Mouse (Mus musculus) C2C12 (cell line): Measurements from ENCODE around the gene Dnajb12. TPM values are rescaled to one million over a fixed set of nuclear protein-coding genes. Genes with fewer than 3 reads are reported as not detected.

Source experiments
- H3K27me3 ChIP-seq: one replicate; pipeline ENCODE4 v1.6.1; 2011; ENCODE audit not compliant: control insufficient read depth, insufficient read depth, insufficient read length
- H3K36me3 ChIP-seq: one replicate; pipeline ENCODE4 v1.6.1; 2011; ENCODE audit not compliant: control insufficient read depth, insufficient read depth
- H3K4me3 ChIP-seq: one replicate; pipeline ENCODE4 v1.5.1; 2011; ENCODE audit warnings: mild to moderate bottlenecking, control low read depth; ENCODE audit not compliant: poor library complexity, insufficient read depth, severe bottlenecking
- H3K79me2 ChIP-seq: one replicate; pipeline ENCODE4 v1.6.1; 2011; ENCODE audit not compliant: control insufficient read depth, insufficient read depth
- H3K79me3 ChIP-seq: one replicate; pipeline ENCODE4 v1.6.1; 2011; ENCODE audit warnings: low read depth, control low read depth
- H3ac ChIP-seq: one replicate; pipeline ENCODE3; 2011; ENCODE audit warnings: low read depth; ENCODE audit not compliant: control insufficient read depth, insufficient read length
- CEBPB ChIP-seq: IDR thresholded peaks from one replicate; pipeline ENCODE4 v1.6.1; 2011; ENCODE audit warnings: low read depth, mild to moderate bottlenecking, control low read depth, moderate library complexity
- CTCF ChIP-seq: IDR thresholded peaks from one replicate; pipeline ENCODE4 v1.5.1; 2011; ENCODE audit not compliant: control insufficient read depth, insufficient read depth, insufficient read length
- FOSL1 ChIP-seq: IDR thresholded peaks from one replicate; pipeline ENCODE4 v1.8.0; 2011; ENCODE audit warnings: mild to moderate bottlenecking, low read length; ENCODE audit not compliant: poor library complexity, insufficient read depth, severe bottlenecking
- MAX ChIP-seq: IDR thresholded peaks from one replicate; pipeline ENCODE4 v1.6.1; 2011; ENCODE audit warnings: mild to moderate bottlenecking, control low read depth
- MYOD1 ChIP-seq: IDR thresholded peaks from one replicate; pipeline ENCODE4 v1.6.1; 2011; ENCODE audit warnings: low read depth; ENCODE audit not compliant: control insufficient read depth, insufficient read length
- MYOG ChIP-seq: IDR thresholded peaks from one replicate; pipeline ENCODE4 v1.6.1; 2011; ENCODE audit not compliant: control insufficient read depth, insufficient read length; ENCODE audit errors: extremely low read depth
- USF1 ChIP-seq: IDR thresholded peaks from one replicate; pipeline ENCODE4 v1.6.1; 2011; ENCODE audit warnings: low read depth, mild to moderate bottlenecking, control low read depth, moderate library complexity
- long read RNA-seq, 2 experiments: library from polyadenylated mRNA; unstranded; transcript quantifications; one replicate each; pipeline ENCODE4 v2.0.0; 2019 to 2020
- polyA plus RNA-seq: library from polyadenylated mRNA; unstranded; fragments of >200 nt; fragmentation: generic; extraction: Trizol; gene quantifications from one replicate; pipeline ENCODE4 v1.2.1, GENCODE M21; 2012; ENCODE audit warnings: missing spikeins

Gene Dnajb12
- polyA plus RNA-seq = 25.8 TPM
- long read RNA-seq, experiment 1, transcript Dnajb12-205 (9 exons, 3,041 nt) = minor isoform, 5 of 18 reads
- long read RNA-seq, experiment 1, transcript Dnajb12-204 (9 exons, 3,070 nt) = major isoform, 7 of 18 reads
- long read RNA-seq, experiment 1, partial matches to known transcripts = 0 of 18 reads
- long read RNA-seq, experiment 1, other reads (novel, unspliced or antisense) = 3 of 18 reads
- long read RNA-seq, experiment 2, transcript Dnajb12-204 (9 exons, 3,070 nt) = major isoform, 89 of 198 reads
- long read RNA-seq, experiment 2, transcript Dnajb12-205 (9 exons, 3,041 nt) = minor isoform, 52 of 198 reads
- long read RNA-seq, experiment 2, transcript Dnajb12-201 (9 exons, 2,238 nt) = minor isoform, 42 of 198 reads
- long read RNA-seq, experiment 2, partial matches to known transcripts = 1 of 198 reads
- long read RNA-seq, experiment 2, other reads (novel, unspliced or antisense) = 10 of 198 reads

GRCm38 (mm10) chr10:59879255-59880028 is at the start of gene Dnajb12:
TSS of gene Dnajb12 (plus strand) at chr10:59879556.
- Histone ChIP-seq H3K79me2 (peaks cover 49% of the 10 kb centered on the region), H3K36me3 (peaks cover 6% of the 10 kb centered on the region), H3K4me3 (peak within 1 kb of the TSS; percentile 97), H3K27me3 (no peaks in the 10 kb centered on the region), H3K79me3 (peaks cover 43% of the 10 kb centered on the region), H3ac (peak within 1 kb of the TSS; percentile 91)
- TF ChIP-seq CEBPB = no peak
- peak; percentile 56 for TF ChIP-seq MAX

GRCm38 (mm10) chr10:59829886-59830285 is 49.5 kb upstream of the Dnajb12 start:
- TF ChIP-seq MYOG (no peak), USF1 (no peak)
- Histone ChIP-seq H3K4me3 (no peak overlapping the region), H3ac (no peak overlapping the region), H3K36me3 (peaks cover 46% of the 10 kb centered on the region), H3K79me3 (no peaks in the 10 kb centered on the region), H3K79me2 (no peaks in the 10 kb centered on the region), H3K27me3 (no peaks in the 10 kb centered on the region)

- no peak overlapping the region for H3ac ChIP-seq
- H3K79me2 ChIP-seq = no peaks in the 10 kb centered on the region
- H3K4me3 ChIP-seq = no peak overlapping the region
- H3K36me3 ChIP-seq = peaks cover 47% of the 10 kb centered on the region
- no peaks in the 10 kb centered on the region for H3K79me3 ChIP-seq
- TF ChIP-seq FOSL1 = no peak
- no peak for TF ChIP-seq MYOD1
- no peak for TF ChIP-seq MAX
- TF ChIP-seq MYOG = no peak
- no peak for TF ChIP-seq USF1
- TF ChIP-seq CTCF = no peak
- TF ChIP-seq CEBPB = no peak
- H3K27me3 ChIP-seq = no peaks in the 10 kb centered on the region
Measured at GRCm38 (mm10) chr10:59831950-59832349, 47.4 kb upstream of the Dnajb12 start.

DNA sequence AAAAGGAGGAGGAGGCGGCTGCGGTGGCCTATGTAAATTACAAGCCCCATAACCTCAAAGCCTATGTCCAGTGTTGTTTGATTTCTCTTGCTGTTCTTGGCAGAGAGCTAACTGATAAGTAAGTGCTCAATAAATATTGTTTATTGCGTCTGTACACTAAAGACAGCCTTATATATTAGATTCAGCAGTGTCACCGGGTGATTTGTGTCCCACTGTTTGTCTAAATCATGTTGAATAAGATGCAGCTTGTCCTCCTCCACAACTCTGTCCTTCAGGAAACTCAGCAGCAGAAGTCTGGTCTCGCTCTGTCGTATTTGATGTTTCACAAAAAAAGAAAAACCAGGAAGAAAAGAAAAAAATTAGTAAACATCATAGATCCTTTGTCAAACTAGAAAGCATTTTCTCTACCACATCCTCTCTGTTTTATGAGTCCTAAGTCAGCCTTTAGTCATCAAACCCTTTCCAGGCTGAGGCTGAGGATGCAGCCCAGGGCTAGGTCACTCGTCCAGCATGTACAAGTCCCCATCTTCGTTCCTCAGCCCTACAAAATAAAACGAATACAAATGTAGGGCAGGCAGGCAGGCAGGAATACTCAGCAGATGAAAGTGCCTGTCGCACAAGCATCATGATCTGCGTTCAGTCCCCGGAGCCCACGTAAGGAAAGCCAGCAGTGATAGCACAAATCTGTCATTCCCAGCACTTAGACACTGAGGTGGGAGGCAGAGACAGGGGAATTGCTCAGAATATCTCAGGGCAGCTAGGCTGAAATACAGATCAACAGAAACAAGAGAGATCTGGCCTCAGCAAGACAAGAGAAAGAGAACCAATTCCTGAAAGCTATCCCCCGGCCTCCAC is 43.8 kb upstream of the Dnajb12 start:
- no peaks in the 10 kb centered on the region for H3K27me3 ChIP-seq
- no peaks in the 10 kb centered on the region for H3K79me2 ChIP-seq
- TF ChIP-seq USF1 (no peak), MYOG (no peak), MAX (no peak), MYOD1 (no peak), CEBPB (no peak), FOSL1 (no peak), CTCF (no peak)
- H3K4me3 ChIP-seq = no peak overlapping the region
- peaks cover 16% of the 10 kb centered on the region for H3K36me3 ChIP-seq
- H3K79me3 ChIP-seq = no peaks in the 10 kb centered on the region
- no peak overlapping the region for H3ac ChIP-seq

- Histone ChIP-seq H3ac (no peak overlapping the region), H3K4me3 (no peak overlapping the region), H3K27me3 (no peaks in the 10 kb centered on the region), H3K79me3 (no peaks in the 10 kb centered on the region), H3K36me3 (peaks cover 11% of the 10 kb centered on the region), H3K79me2 (no peaks in the 10 kb centered on the region)
- TF ChIP-seq MYOG (no peak), USF1 (no peak), FOSL1 (no peak), MAX (no peak), CEBPB (no peak), CTCF (no peak), MYOD1 (no peak)
Measured at GRCm38 (mm10) chr10:59837490-59837889, 41.9 kb upstream of the Dnajb12 start.
